Mouse (Mus musculus): Measurements from ENCODE around the gene Poldip3.

The Poldip3 gene

DNA sequence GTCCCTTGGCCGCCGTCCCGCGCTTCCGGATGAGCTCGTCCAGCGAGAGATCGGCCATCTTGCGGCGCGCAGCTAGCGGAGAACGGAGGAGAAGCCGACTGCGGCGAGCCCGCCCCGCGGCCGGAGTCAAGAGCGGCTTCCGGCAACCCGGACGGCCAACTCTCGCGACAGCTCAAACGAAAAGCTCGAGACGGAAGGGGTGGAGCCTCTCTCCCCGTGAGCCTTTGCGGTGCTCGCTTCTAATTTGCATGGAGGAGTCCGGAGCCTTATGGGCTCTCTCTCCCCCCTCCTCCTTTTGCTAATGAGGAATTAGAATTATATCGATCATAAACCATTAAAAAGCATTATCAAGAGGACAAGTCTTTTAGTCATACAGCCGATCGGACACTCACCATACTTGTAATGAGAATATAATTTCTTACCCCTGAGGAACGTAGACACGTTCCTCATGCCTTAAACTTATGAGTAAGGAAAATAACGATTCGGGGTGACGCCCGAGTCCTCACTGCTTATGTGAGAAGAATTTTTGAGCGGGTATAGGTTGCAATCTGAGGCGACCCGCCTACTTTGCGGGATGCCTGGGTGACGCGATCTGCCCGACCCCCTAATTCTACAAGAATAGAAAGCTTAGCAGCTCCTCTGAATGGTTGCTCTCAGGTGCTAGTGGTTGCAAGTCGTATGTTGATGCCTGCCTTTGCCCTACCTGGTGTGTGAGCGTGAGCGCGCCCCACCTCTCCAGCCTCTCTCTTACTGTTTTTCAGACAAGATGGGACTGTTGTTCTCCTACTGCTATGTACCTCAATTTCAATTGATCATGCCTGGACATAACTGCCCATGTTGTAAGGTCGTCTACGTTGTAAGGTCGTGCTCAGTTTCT is at the start of gene Poldip3:
Gene Poldip3, minus strand, starts transcription at position 189 of the 877 bp plus-strand sequence.
- peak; percentile 97 for DNase-seq (ENCODE audit: extremely low spot score)

GRCm38 (mm10) chr15:83193413-83193812 is 44.2 kb upstream of the Poldip3 start:
- DNase-seq (ENCODE audit: extremely low spot score), result no peak

DNA sequence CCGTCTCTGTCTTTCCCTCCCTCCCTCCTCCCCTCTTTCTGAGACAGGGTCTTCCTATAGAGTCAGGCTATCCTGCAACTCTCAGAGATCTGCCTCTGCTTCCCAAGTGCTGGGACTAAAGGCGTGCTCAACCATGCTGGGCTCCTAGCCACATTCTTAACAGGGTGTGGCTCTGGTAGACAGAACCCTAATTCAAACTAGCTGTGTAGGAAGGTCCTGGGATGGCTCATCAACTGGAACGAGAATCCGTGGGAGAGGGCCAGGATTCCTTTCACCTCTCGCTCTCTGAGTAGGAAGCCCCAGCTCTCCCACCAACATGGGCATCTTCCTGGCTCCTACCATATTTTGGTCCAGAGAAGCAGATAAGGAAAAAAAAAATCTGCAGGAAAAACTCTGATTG is 33.2 kb upstream of the Poldip3 start:
- no peak for DNase-seq (ENCODE audit: extremely low spot score)

DNA sequence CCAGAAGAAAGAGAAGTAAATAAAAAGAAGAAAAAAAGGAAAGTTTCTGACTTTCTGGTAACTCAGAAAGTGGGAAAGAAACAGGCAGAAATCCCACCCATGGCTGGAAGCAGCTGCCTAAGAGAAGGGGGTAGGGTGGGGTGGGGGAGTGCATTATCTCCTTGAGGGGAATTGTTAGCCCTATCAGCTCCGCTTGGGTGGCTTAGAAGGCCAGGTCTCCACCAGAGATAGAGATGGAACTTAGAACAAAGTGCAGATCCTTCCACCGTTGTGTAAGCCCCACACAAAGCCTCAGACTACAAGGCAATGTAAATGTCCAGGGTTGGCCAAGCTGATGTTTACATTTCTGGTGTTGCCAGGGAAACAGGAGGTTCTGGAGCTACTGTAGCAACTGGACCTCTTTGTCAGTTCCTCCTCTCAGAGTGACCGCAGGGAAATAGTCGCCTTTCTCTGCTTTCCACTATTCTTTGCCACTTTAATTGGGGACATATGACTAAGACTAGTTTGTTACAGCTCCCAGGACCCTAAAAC is 32.7 kb upstream of the Poldip3 start:
- no peak for DNase-seq (ENCODE audit: extremely low spot score)

- no peak for DNase-seq (ENCODE audit: extremely low spot score)
Measured at GRCm38 (mm10) chr15:83180004-83180403, 30.8 kb upstream of the Poldip3 start.

DNA sequence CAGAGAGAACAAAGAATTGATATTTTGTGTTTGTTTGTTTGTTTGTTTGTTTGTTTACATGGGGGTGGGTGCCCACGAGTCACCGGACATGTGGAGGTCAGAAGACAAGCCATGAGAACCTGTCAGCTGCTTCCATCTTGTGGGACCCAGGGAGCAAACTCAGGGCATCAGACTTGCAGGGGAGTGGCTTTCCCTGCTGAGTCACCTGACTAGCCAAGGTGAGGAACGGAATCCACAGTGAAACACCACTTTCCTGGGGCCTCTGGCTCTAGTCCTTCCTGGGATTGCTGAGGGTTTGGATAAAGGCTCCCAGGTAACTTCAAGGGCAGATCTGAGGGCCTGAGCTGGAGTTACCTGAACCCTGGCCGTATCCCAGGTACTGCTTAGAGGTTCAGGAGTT is 27.5 kb upstream of the Poldip3 start:
- no peak for DNase-seq (ENCODE audit: extremely low spot score)

GRCm38 (mm10) chr15:83173914-83174884 is 25.0 kb upstream of the Poldip3 start:
- no peak for DNase-seq (ENCODE audit: extremely low spot score)

- no peak for DNase-seq (ENCODE audit: extremely low spot score)
Measured at GRCm38 (mm10) chr15:83172492-83173429, 23.6 kb upstream of the Poldip3 start, which contains the start of gene Cyb5r3. TSS of gene Cyb5r3 (minus strand) at chr15:83172592.

- peak; percentile 94 for DNase-seq (ENCODE audit: extremely low spot score)
Measured at GRCm38 (mm10) chr15:83171712-83172481, 22.7 kb upstream of the Poldip3 start.

DNA sequence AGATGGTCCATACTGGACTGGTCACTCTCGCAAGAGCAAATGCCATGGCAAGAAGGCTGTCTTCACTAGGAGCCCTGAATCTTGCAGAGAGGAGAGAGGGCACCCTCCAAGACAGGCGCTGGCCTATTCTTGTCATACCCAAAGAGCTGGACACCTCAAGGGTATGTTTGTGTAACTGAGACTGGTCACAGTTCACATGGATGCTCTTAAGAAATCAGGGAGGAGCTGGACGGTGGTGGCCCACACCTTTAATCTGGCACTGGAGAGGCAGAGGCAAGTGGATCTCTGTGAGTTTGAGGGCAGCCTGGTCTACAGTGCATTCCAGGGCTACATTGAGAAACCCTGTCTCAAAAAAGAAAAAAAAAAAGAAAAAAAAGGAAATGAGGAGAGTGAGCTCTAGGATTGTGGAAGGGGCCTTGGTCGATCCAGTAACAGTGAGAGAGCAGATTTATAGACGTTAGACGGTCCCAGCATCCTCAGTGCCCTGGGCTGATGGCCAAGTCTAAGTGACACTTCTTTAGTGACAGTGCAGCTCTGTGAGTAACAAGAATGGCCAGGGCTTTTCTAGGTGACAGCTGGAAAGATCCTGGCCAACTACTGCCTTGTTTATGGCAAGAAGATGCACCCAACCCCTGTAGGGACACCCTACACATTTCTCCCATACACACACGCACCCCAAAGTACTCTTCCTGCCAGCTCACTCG is 21.9 kb upstream of the Poldip3 start:
- no peak for DNase-seq (ENCODE audit: extremely low spot score)

- DNase-seq (ENCODE audit: extremely low spot score), result no peak
Measured at GRCm38 (mm10) chr15:83169772-83170722, 20.9 kb upstream of the Poldip3 start.

- no peak for DNase-seq (ENCODE audit: extremely low spot score)
Measured at GRCm38 (mm10) chr15:83168875-83169771, 19.9 kb upstream of the Poldip3 start.

- DNase-seq (ENCODE audit: extremely low spot score), result no peak
Measured at GRCm38 (mm10) chr15:83168311-83168710, 19.1 kb upstream of the Poldip3 start.

DNA sequence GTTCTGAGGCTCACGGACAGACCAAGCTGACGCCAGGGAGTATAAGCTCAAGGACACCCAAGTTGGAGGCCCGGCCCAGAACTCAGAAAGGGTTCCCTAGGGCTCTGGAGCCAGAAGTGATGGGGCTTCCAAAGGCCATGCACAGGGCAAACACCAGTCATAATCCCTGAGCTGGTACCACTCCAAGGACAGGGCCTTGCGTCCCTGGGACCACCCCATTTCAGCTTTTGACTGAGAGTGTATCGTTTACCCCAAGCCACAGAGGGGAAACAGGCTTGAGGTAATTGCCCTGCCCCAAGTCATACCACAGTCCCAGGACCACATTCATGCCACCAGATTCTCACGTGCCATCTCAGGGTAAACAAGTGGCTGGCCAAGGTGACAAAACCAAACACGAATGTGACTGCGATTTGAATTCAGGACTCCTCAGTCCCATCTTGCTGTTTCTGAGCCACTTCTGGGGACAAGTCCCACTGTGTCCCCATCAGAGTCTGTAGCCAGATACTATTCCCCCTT is 18.4 kb upstream of the Poldip3 start:
- DNase-seq (ENCODE audit: extremely low spot score), result no peak

- no peak for DNase-seq (ENCODE audit: extremely low spot score)
Measured at GRCm38 (mm10) chr15:83167126-83167525, 17.9 kb upstream of the Poldip3 start.

DNA sequence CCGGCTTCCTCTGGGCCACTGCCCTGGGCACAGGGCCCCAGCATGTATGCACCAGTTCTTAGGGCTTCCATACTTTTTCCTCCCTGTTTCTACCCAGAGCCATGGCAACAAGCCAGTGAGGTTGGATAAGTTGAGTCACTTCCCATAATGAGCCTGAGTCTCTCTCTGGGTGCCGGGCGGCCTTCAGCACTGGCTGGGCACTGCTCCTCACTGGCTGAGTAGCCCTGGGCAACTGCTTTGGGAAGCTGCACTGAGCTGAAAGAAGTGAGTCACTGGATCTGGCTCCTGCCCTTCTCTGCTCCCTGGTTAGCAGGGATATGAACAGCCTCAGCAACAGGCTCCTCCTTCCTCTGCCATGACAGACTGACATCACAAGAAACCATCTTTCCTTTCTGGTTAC is 17.5 kb upstream of the Poldip3 start:
- no peak for DNase-seq (ENCODE audit: extremely low spot score)
